Mouse (Mus musculus) stomach, embryonic 15.5 days (tissue): ENCODE measurements at regions not wholly inside any gene's neighbourhood (a gene's known extent, or its start where the extent isn't known, plus 50 kb on each side); places are given as distances from the start of the nearest gene placed in this dataset.

ENCODE experiments used
- ATAC-seq: fragments of 200-750 bp; cut with Nextera tagmentation; 2 replicates; pipeline ENCODE4 v1.8.0; 2017; ENCODE audit warnings: low read depth, moderate number of reproducible peaks, moderate TSS enrichment; ENCODE audit not compliant: insufficient read depth, low FRiP score
- H3K27ac ChIP-seq: fragments of 300-500 bp; sonication (generic); 2 replicates; pipeline ENCODE4 v1.5.1; 2015; ENCODE audit warnings: mild to moderate bottlenecking, inconsistent platforms
- H3K27me3 ChIP-seq: fragments of 300-500 bp; sonication (generic); replicated peaks from 2 replicates; pipeline ENCODE4 v1.6.1; 2015; ENCODE audit warnings: inconsistent platforms
- H3K36me3 ChIP-seq: fragments of 300-500 bp; sonication (generic); 2 replicates; pipeline ENCODE4 v1.6.1; 2015; ENCODE audit warnings: inconsistent platforms
- H3K4me1 ChIP-seq: fragments of 300-500 bp; sonication (generic); 2 replicates; pipeline ENCODE4 v1.6.1; 2015; ENCODE audit warnings: inconsistent platforms
- H3K4me2 ChIP-seq: fragments of 300-500 bp; sonication (generic); 2 replicates; pipeline ENCODE4 v1.6.1; 2015; ENCODE audit warnings: mild to moderate bottlenecking, inconsistent platforms
- H3K4me3 ChIP-seq: fragments of 300-500 bp; sonication (generic); replicated peaks from 2 replicates; pipeline ENCODE4 v1.5.1; 2015; ENCODE audit warnings: inconsistent platforms
- H3K9ac ChIP-seq: fragments of 300-500 bp; sonication (generic); 2 replicates; pipeline ENCODE4 v1.6.1; 2015; ENCODE audit warnings: inconsistent platforms
- H3K9me3 ChIP-seq: fragments of 300-500 bp; sonication (generic); 2 replicates; pipeline ENCODE4 v1.6.1; 2016; ENCODE audit warnings: inconsistent platforms
- WGBS: fragments of 180-500 bp; shearing (Covaris S2); methylation state at CpG from one replicate; pipeline ENCODE4 v1.1.7; 2015; 5-methylcytosine and 5-hydroxymethylcytosine counted together

- 49% methylated on average over 4 of the region's 4 CpGs for WGBS
Observed at GRCm38 (mm10) chr3:42154909-42155308, 412.5 kb downstream of the D3Ertd751e start.

GRCm38 (mm10) chr3:42163666-42164065, 421.3 kb downstream of the D3Ertd751e start:
- no peaks in the 10 kb centered on the region for H3K9me3 ChIP-seq
- no peak overlapping the region for H3K9ac ChIP-seq
- no peaks in the 10 kb centered on the region for H3K4me1 ChIP-seq
- H3K36me3 ChIP-seq, result no peaks in the 10 kb centered on the region
- H3K4me3 ChIP-seq, result no peak overlapping the region
- H3K4me2 ChIP-seq, result no peak overlapping the region
- H3K27me3 ChIP-seq, result no peaks in the 10 kb centered on the region
- no peak for ATAC-seq
- H3K27ac ChIP-seq, result no peak overlapping the region
- WGBS, result 63% methylated on average over 3 of the region's 3 CpGs

More at GRCm38 (mm10) chr3:42154909-42155308, 412.5 kb downstream of the D3Ertd751e start:
- Histone ChIP-seq H3K9me3 (no peaks in the 10 kb centered on the region), H3K9ac (no peak overlapping the region), H3K27ac (no peak overlapping the region), H3K27me3 (no peaks in the 10 kb centered on the region), H3K4me2 (no peak overlapping the region), H3K36me3 (no peaks in the 10 kb centered on the region), H3K4me3 (no peak overlapping the region), H3K4me1 (no peaks in the 10 kb centered on the region)
- ATAC-seq, result no peak

- no peaks in the 10 kb centered on the region for H3K36me3 ChIP-seq
- no peak overlapping the region for H3K9ac ChIP-seq
- H3K9me3 ChIP-seq, result no peaks in the 10 kb centered on the region
- no peak for ATAC-seq
- 56% methylated on average over 1 of the region's 1 CpGs for WGBS
- no peak overlapping the region for H3K4me3 ChIP-seq
- no peak overlapping the region for H3K4me2 ChIP-seq
- no peak overlapping the region for H3K27ac ChIP-seq
- H3K27me3 ChIP-seq, result no peaks in the 10 kb centered on the region
- no peaks in the 10 kb centered on the region for H3K4me1 ChIP-seq
Observed at GRCm38 (mm10) chr3:42199206-42199605, 456.8 kb downstream of the D3Ertd751e start.

- WGBS, result 82% methylated on average over 6 of the region's 6 CpGs
- no peak overlapping the region for H3K27ac ChIP-seq
- no peaks in the 10 kb centered on the region for H3K9me3 ChIP-seq
- no peak for ATAC-seq
- no peak overlapping the region for H3K4me2 ChIP-seq
- no peaks in the 10 kb centered on the region for H3K27me3 ChIP-seq
- no peak overlapping the region for H3K4me3 ChIP-seq
- no peaks in the 10 kb centered on the region for H3K4me1 ChIP-seq
- no peaks in the 10 kb centered on the region for H3K36me3 ChIP-seq
- H3K9ac ChIP-seq, result no peak overlapping the region
Observed at GRCm38 (mm10) chr3:42201373-42201772, 459.0 kb downstream of the D3Ertd751e start.

- Histone ChIP-seq H3K36me3 (no peaks in the 10 kb centered on the region), H3K4me1 (no peaks in the 10 kb centered on the region), H3K9me3 (no peaks in the 10 kb centered on the region), H3K4me3 (no peak overlapping the region), H3K4me2 (no peak overlapping the region), H3K9ac (no peak overlapping the region), H3K27me3 (no peaks in the 10 kb centered on the region), H3K27ac (no peak overlapping the region)
- WGBS, result 80% methylated on average over 4 of the region's 4 CpGs
- ATAC-seq, result no peak
Observed at GRCm38 (mm10) chr3:42205640-42206039, 463.2 kb downstream of the D3Ertd751e start.

GRCm38 (mm10) chr3:42211420-42211819, 469.0 kb downstream of the D3Ertd751e start:
- 85% methylated on average over 3 of the region's 3 CpGs for whole genome bisulfite sequencing
- ATAC-seq, result no peak

GRCm38 (mm10) chr3:42212456-42212855, 470.0 kb downstream of the D3Ertd751e start:
- 78% methylated on average over 5 of the region's 5 CpGs for WGBS
- Histone ChIP-seq H3K36me3 (no peaks in the 10 kb centered on the region), H3K4me1 (no peaks in the 10 kb centered on the region), H3K4me2 (no peak overlapping the region), H3K9me3 (no peaks in the 10 kb centered on the region), H3K27me3 (no peaks in the 10 kb centered on the region), H3K27ac (no peak overlapping the region), H3K4me3 (no peak overlapping the region), H3K9ac (no peak overlapping the region)
- ATAC-seq, result no peak

More at GRCm38 (mm10) chr3:42211420-42211819, 469.0 kb downstream of the D3Ertd751e start:
- H3K4me1 ChIP-seq, result no peaks in the 10 kb centered on the region
- H3K27ac ChIP-seq, result no peak overlapping the region
- H3K4me2 ChIP-seq, result no peak overlapping the region
- no peak overlapping the region for H3K9ac ChIP-seq
- no peak overlapping the region for H3K4me3 ChIP-seq
- H3K27me3 ChIP-seq, result no peaks in the 10 kb centered on the region
- no peaks in the 10 kb centered on the region for H3K36me3 ChIP-seq
- H3K9me3 ChIP-seq, result no peaks in the 10 kb centered on the region

GRCm38 (mm10) chr3:42213163-42213562, 470.8 kb downstream of the D3Ertd751e start:
- no peaks in the 10 kb centered on the region for H3K27me3 ChIP-seq
- H3K4me1 ChIP-seq, result no peaks in the 10 kb centered on the region
- H3K9me3 ChIP-seq, result no peaks in the 10 kb centered on the region
- H3K4me2 ChIP-seq, result no peak overlapping the region
- H3K4me3 ChIP-seq, result no peak overlapping the region
- WGBS, result 73% methylated on average over 6 of the region's 6 CpGs
- no peak overlapping the region for H3K27ac ChIP-seq
- H3K9ac ChIP-seq, result no peak overlapping the region
- no peaks in the 10 kb centered on the region for H3K36me3 ChIP-seq
- no peak for ATAC-seq

- 32% methylated on average over 10 of the region's 10 CpGs for WGBS
- no peaks in the 10 kb centered on the region for H3K4me1 ChIP-seq
- no peak overlapping the region for H3K4me3 ChIP-seq
- no peaks in the 10 kb centered on the region for H3K27me3 ChIP-seq
- H3K9ac ChIP-seq, result no peak overlapping the region
- H3K36me3 ChIP-seq, result no peaks in the 10 kb centered on the region
- H3K9me3 ChIP-seq, result no peaks in the 10 kb centered on the region
- no peak overlapping the region for H3K27ac ChIP-seq
- H3K4me2 ChIP-seq, result no peak overlapping the region
- no peak for ATAC-seq
Observed at GRCm38 (mm10) chr3:42214624-42215276, 472.3 kb downstream of the D3Ertd751e start.

GRCm38 (mm10) chr3:42218719-42219118, 476.3 kb downstream of the D3Ertd751e start:
- no peak overlapping the region for H3K9ac ChIP-seq
- no peaks in the 10 kb centered on the region for H3K4me1 ChIP-seq
- H3K9me3 ChIP-seq, result no peaks in the 10 kb centered on the region
- no peak overlapping the region for H3K4me2 ChIP-seq
- no peak for ATAC-seq
- H3K4me3 ChIP-seq, result no peak overlapping the region
- H3K36me3 ChIP-seq, result no peaks in the 10 kb centered on the region
- no peak overlapping the region for H3K27ac ChIP-seq
- H3K27me3 ChIP-seq, result no peaks in the 10 kb centered on the region
- WGBS, result 89% methylated on average over 3 of the region's 3 CpGs

- Histone ChIP-seq H3K4me2 (no peak overlapping the region), H3K4me1 (no peaks in the 10 kb centered on the region), H3K9me3 (no peaks in the 10 kb centered on the region), H3K27me3 (no peaks in the 10 kb centered on the region), H3K9ac (no peak overlapping the region), H3K4me3 (no peak overlapping the region), H3K27ac (no peak overlapping the region), H3K36me3 (no peaks in the 10 kb centered on the region)
- ATAC-seq, result no peak
- 60% methylated on average over 4 of the region's 4 CpGs for WGBS
Observed at GRCm38 (mm10) chr3:42227679-42228398, 485.4 kb downstream of the D3Ertd751e start.

GRCm38 (mm10) chr3:42228399-42228755, 486.0 kb downstream of the D3Ertd751e start:
- Histone ChIP-seq H3K9me3 (no peaks in the 10 kb centered on the region), H3K9ac (no peak overlapping the region), H3K27me3 (no peaks in the 10 kb centered on the region), H3K4me3 (no peak overlapping the region), H3K36me3 (no peaks in the 10 kb centered on the region), H3K4me1 (no peaks in the 10 kb centered on the region), H3K4me2 (no peak overlapping the region), H3K27ac (no peak overlapping the region)
- WGBS, result 79% methylated on average over 3 of the region's 3 CpGs
- ATAC-seq, result no peak
